Mouse (Mus musculus): ENCODE results near the gene Cyth2.

- TF ChIP-seq CTCF (IDR thresholded peaks at IDR 0.05; ENCODE audit: low read depth, low read length) (no peak), TAL1 (conservative IDR thresholded peaks at IDR 0.05; ENCODE audit: low read depth, low read length) (no peak), GATA2 (IDR thresholded peaks at IDR 0.05; ENCODE audit: borderline replicate concordance, low read depth, low read length) (no peak)
These were observed 48.4 kb upstream of the Cyth2 start for GRCm38 (mm10) chr7:45862804-45863203.
